Mouse (Mus musculus) monocyte, adult 59 days (primary cell): ENCODE measurements around the gene Gm49352. TPM values are rescaled to one million over a fixed set of nuclear protein-coding genes. Genes with fewer than 3 reads are reported as not detected.

Experiments
- total RNA-seq, 2 experiments: library from RNA; stranded (reverse); gene quantifications; one replicate each; pipeline ENCODE4 v1.2.4; 2023

Gene Gm49352
- not detected for total RNA-seq

GRCm38 (mm10) chr13:61568074-61568473 lies at the start of gene Gm49352:
Gene Gm49352, minus strand, starts transcription at chr13:61568174.

DNA sequence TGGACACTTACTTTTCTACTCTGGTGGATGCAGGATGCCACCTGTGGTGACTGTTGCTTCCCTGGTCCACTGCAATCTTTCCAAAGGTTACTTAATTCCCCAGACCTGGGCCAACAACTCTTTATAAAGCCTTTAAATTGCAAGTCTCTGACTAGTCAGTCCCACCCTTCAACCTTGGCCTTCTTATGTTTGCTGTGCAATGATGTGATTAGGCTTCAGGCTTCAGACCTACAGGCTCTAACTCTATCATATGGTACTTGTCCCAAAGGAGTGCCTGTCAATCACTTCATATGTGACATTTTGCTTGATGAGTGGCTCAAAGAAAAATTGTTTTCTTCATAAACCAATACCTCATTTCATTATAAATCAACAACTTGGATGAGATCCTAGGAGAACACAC lies 2.1 kb upstream of the Gm49352 start, which contains the start of gene Cts3:
TSS of gene Cts3 (minus strand) at position 101 of the 400 bp plus-strand sequence.

DNA sequence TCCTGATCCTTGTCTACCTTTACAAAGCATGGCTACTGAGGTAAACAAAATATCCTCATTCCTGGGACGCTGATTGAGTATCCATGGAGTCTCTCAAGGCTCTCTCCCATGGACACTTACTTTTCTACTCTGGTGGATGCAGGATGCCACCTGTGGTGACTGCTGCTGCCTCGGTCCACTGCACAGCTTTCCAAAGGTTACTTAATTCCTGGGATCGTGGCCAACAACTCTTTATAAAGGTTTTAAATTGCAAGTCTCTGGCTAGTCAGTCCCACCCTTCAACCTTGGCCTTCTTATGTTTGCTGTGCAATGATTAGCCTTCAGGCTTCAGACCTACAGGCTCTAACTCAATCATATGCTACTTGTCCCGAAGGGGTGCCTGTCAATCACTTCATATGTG lies 26.3 kb downstream of the Gm49352 start, which contains the start of gene Ctsm:
TSS of gene Ctsm (minus strand) at position 209 of the 400 bp plus-strand sequence.

Other genes with a start within 250 kb of the Gm49352 start
- gene Cts7, start 210.0 kb downstream of the Gm49352 start, total RNA-seq: not detected
- gene Ctsm, start 26.3 kb downstream of the Gm49352 start, total RNA-seq: not detected
- not detected for gene Cts3, start 2.0 kb upstream of the Gm49352 start, total RNA-seq